Comparison of ENCODE assay signal across 24 mouse cellular contexts in the genomic region with DNA sequence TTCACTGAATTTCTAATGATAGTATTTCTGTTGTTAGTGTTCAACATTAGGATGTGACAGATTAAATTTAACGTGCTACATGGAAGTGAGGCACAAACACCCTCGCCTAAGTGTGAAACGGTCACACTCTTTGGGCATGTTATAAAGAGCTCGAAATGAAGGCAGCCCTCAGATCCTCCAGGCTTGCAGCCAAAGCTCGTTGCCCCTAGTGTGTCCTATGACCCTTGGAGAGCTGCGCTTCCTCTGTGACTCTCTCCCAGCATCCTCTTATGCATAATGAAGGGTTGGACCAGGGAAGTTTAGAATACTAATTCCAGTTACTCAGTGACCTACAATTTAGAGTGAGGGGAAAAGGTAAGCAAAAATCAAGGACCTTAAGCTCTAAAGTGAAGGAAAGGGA.
A peak's percentile ranks its signal among the peaks of the same experiment; 100 is the strongest.
DNase-seq lines count a peak whose midpoint lies in the region; ATAC-seq and TF ChIP-seq lines count a peak whose summit lies in the region.
"Had no signal": no experiment of that assay in that cellular context is flagged by ENCODE, and none has a peak within 500 bp of the region (broad histone marks: within the 10 kb centered on the region; RNA-seq: fewer than 3 reads in every experiment).

No protein-coding gene starts in this region.

- no peak for ATAC-seq in hindbrain, postnatal 0 days
- no peak for ATAC-seq in megakaryocyte-erythroid progenitor cell, adult 5-6 weeks (replicated peaks; ENCODE audit: low FRiP score, low TSS enrichment, poor library complexity, severe bottlenecking)
- ATAC-seq: forebrain, embryonic 16.5 days; inflammation-experienced regulatory T-cells, adult 6 months; Patski had no signal

- H3K4me3 ChIP-seq in hindbrain, postnatal 0 days (ENCODE audit: low read length): no peak overlapping the region
- no peak overlapping the region for H3K4me3 ChIP-seq in hindbrain, embryonic 10.5 days
- H3K4me3 ChIP-seq: forebrain, embryonic 10.5 days; left cerebral cortex, adult 2 months; limb, embryonic 15.5 days had no signal

- no peak overlapping the region for H3K4me2 ChIP-seq in hindbrain, postnatal 0 days (ENCODE audit: low read depth, low read length)
- H3K4me2 ChIP-seq: heart, embryonic 11.5 days; limb, embryonic 15.5 days; midbrain, embryonic 11.5 days had no signal

- no peak overlapping the region for H3K27ac ChIP-seq in hindbrain, postnatal 0 days
- H3K27ac ChIP-seq in hindbrain, embryonic 10.5 days: no peak overlapping the region
- H3K27ac ChIP-seq: forebrain, embryonic 10.5 days; left cerebral cortex, adult 2 months; limb, embryonic 15.5 days; liver, embryonic 14.5 days had no signal

- peak; percentile 12 for DNase-seq in hindbrain, postnatal 0 days (ENCODE audit: low spot score)
- DNase-seq in hindbrain, embryonic 10.5 days (ENCODE audit: low spot score): no peak
- DNase-seq in retina, postnatal 1 day: peak; percentile 3
- DNase-seq in retina, embryonic 14.5 days (ENCODE audit: low spot score): no peak
- DNase-seq in kidney, postnatal 14 days: peak; percentile 58
- no peak for DNase-seq in cerebellum, postnatal 36 days
- DNase-seq: B cell, adult 2 months; cerebellum, adult 9-10 months; gastrocnemius, postnatal 10 days; layer of hippocampus, adult 9-11 months; right cerebral cortex, postnatal 25 days; spleen, adult 18-20 months had no signal

- H3K27me3 ChIP-seq in hindbrain, postnatal 0 days (ENCODE audit: insufficient read depth, low read length): no peaks in the 10 kb centered on the region
- no peaks in the 10 kb centered on the region for H3K27me3 ChIP-seq in hindbrain, embryonic 10.5 days (ENCODE audit: insufficient read depth, poor library complexity, severe bottlenecking)
- H3K27me3 ChIP-seq: CH12.LX; limb, embryonic 15.5 days; Patski had no signal

- 0 out of 2 replicates have a peak, but pooled peaks cover 5% of the 10 kb centered on the region for H3K9me3 ChIP-seq in hindbrain, postnatal 0 days (ENCODE audit: low read length)
- no peaks in the 10 kb centered on the region for H3K9me3 ChIP-seq in hindbrain, embryonic 10.5 days
- H3K9me3 ChIP-seq: forebrain, embryonic 10.5 days; G1E; limb, embryonic 15.5 days had no signal

- H3K36me3 ChIP-seq in hindbrain, postnatal 0 days (ENCODE audit: insufficient read depth, low read length): no peaks in the 10 kb centered on the region
- H3K36me3 ChIP-seq in hindbrain, embryonic 10.5 days: no peaks in the 10 kb centered on the region
- H3K36me3 ChIP-seq: forebrain, embryonic 10.5 days; G1E; limb, embryonic 15.5 days had no signal

- no peaks in the 10 kb centered on the region for H3K4me1 ChIP-seq in hindbrain, postnatal 0 days (ENCODE audit: insufficient read depth, low read length)
- 0 out of 2 replicates have a peak, but pooled peaks cover 4% of the 10 kb centered on the region for H3K4me1 ChIP-seq in hindbrain, embryonic 10.5 days (replicated peaks)
- H3K4me1 ChIP-seq: forebrain, embryonic 10.5 days; limb, embryonic 15.5 days had no signal

- 40% methylated on average over 6 of the region's 6 CpGs for WGBS in hindbrain, postnatal 0 days
- WGBS in hindbrain, embryonic 10.5 days: 64% methylated on average over 6 of the region's 6 CpGs

- no peak overlapping the region for H3K9ac ChIP-seq in hindbrain, postnatal 0 days (replicated peaks; ENCODE audit: low read length)
- H3K9ac ChIP-seq: limb, embryonic 15.5 days; liver, embryonic 14.5 days had no signal

- TF ChIP-seq CTCF in hindbrain, postnatal 0 days (IDR thresholded peaks at IDR 0.05; ENCODE audit: low read depth): no peak

Comparison
In these comparisons a context has a peak if more than half of its experiments do, and no peak if none do; other contexts are left out.
1. DNase-seq: peak in hindbrain, postnatal 0 days (single experiment), retina, postnatal 1 day (single experiment) and kidney, postnatal 14 days (single experiment); none in hindbrain, embryonic 10.5 days (single experiment), retina, embryonic 14.5 days (single experiment) and cerebellum, postnatal 36 days (0 of 2).